Mouse (Mus musculus): ENCODE measurements at regions not wholly inside any gene's neighbourhood (a gene's known extent, or its start where the extent isn't known, plus 50 kb on each side); places are given as distances from the start of the nearest gene placed in this dataset.

DNA sequence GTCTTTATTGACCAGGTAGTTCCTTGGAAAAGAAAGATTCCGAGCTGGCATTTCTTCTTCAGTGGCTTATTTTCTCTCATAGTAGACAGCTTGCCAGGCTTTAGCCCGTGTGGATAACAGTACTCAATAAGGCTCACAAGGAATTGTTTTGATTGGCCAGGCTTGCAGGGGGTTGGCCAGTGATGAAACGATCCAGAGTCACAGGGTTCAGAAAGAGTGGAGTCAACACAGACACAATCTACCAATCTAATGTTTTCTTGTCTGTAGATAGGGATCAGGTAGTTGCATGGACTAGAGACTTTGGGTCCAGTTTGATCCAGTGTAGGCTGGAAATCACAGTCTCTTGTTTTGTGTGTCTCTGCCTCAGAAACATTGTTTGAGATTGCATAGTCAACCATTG, 115.8 kb upstream of the Tab2 start:
- DNase-seq = no peak

DNA sequence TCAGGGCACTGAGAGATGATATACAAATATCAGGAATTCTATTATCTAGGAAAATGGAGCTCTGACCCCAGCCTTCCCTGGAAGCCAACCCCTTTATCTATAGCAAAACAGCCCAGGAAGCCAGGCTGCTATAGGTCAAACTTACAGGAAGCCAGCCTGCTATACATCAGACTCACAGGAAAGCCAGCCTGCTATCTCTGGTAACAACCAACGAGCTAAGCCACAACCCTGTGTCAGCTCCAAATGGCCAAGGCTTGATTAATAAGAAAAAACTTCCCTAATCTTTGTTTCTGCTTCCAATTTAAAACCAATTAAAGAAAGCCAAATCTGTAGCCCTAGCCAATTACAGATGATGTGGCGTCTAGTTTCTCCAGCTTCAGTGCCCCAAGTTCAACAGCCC, 114.4 kb upstream of the Tab2 start:
- no peak for DNase-seq

DNA sequence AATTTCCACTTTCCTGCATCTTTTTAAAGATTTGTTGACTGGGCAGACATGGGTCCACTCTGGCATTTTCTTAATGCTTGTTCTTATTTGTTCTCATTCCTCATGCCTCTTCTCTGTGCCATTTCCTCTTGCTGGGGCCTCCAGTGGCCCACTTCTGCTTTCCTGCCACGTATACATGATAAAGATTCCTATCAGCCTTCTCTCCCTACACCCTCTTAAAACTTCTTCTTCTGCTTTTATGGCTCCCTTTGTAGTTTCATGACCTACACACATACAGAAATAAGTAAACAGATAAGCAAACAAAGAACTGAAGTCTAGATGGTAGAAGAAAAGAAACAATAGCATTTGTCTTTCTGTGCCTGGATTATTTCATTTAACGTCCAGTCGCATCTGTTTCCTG, 110.9 kb upstream of the Tab2 start:
- peak; percentile 20 for DNase-seq

DNA sequence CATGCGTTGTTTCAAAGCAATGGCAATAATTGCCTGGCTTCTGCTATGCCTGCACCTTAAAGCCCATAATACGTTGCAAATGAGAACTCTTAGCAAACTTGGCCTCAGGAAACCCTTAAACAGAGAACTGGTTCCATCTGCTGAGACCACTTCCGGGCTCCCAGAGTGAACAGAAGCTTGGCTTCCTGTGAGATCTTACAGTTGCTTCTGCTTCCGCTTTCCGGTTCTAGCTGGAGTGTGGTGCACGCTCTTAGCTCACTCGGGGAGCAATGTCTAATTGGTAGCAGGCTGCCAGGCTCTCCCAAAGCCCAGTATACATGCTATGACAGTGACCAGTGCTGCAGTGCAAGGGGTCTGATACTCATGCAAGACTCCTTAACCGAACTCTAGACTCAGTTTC, 109.7 kb upstream of the Tab2 start:
- DNase-seq = peak; percentile 59

DNA sequence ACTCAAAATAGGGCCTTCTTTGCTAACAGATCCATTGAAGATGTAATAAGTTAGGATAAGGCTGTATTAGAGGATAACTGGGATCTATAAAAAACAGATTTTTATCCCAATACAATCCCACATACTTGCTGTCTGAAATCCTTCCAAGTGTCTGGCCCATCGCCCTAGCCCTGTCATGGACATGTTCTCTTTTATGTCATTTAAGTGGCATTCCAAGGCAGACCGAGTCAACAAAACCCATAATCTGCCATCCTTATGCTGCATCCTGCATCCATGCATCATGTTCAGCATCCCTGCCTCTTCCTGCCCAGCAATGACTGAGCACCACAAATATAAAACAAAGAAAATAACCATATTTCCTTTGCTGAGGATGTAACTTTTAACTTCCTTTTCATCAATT, 108.3 kb upstream of the Tab2 start:
- no peak for DNase-seq

DNA sequence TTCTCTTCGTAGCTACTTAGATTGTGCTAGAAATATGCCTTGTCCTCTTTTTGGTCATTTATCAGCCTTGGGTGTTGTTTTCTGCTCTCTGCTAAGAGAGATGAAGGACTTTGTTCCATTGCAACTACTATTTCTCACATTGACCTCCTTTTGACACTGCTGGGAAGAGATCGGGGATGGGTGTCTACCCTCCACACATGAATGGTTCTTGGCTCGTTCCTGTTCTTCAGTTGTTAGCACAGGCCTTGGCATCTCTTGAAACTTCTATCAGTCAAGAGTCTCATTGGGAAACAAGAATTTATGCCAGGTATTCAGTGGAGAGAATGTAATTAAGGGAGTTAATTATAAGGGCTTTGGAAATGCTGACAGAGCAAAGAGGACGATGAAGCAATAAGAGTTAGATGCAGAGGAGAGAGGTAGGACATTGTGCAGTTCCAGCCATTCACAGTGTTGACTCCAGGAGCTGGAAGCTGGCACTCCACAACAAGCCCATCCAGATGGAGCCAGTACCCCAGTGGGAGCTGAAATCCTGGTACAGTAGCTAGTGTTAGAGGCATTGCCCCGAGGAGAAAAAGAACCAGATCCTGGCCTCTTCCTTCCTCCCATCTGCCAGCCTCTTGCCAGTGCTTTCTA, 107.5 kb upstream of the Tab2 start:
- no peak for DNase-seq

DNA sequence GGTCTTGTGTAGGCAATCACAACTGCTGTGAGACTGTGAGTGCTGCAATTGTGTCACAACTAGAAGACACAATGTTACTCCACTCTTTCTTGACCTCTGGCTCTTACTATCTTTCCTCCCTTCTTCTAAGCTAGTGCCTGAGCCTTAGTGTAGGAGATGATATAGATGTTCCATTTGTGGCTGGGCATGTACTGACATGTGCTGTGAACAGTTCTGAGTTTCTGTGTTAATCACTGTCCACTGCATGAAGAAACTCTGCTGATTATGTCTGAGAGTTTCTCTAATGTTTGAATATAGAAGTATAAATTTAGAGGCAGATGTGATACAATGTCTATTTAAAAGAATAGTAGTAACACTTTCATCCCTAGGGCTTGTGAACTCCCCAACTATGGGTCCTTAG, 105.0 kb upstream of the Tab2 start:
- DNase-seq = no peak

DNA sequence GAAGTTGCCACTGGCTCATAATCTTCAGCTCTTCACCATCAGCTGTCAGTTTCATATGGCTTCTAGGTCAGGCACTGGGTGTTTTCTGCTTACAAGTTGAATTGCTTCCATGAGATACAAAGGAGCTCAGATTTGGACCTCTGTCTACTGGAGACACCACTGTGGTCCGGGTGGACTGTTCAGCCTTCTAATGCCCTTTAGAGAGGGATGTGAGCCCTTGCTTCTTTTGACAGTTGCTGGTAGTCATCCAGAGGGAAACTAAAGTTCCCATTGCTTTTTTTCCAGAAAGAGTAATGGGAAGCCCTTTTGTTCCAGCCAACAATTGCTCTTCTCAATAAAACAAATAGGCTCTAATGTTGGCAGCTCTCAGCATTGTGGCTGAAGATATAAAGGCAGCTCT, 103.7 kb upstream of the Tab2 start:
- no peak for DNase-seq

DNA sequence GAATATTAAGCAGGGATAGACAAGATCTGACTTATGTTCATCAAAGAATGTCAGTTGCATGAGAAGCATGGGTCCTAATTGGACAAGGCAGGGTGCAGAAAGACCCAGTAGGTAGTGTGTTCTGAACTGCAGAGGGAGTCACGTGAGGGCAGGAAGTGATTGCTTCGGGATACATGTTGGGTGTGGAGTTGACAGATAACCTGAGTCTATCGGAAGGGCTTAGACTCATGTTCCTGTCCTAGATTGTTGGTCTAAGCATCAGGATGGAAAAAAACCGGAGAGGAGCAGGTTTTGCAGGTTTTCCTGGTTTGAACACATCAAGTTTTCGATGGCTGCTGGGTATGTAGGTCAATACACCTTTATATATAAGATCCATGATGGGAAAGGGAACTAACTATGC, 101.8 kb upstream of the Tab2 start:
- DNase-seq = no peak

DNA sequence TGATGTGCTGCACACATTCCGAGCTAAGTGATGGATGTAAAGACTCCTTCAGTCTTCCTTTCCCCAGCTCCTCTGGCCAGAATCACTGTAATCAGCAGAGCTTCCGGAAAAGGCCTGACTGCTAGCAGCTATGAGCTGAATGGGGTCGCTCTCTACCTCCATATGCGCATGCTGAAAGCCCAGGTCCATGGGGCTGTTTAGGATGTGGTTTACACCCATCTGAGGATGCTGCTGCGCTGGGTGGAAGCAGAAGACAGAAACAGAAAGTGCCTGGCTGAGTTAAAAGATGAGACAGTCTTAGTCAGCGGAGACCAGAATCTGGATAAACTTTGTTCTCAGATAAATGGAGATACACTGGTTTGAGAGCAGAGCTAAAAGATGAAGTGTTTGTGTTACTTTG, 99.3 kb upstream of the Tab2 start:
- peak; percentile 69 for DNase-seq

DNA sequence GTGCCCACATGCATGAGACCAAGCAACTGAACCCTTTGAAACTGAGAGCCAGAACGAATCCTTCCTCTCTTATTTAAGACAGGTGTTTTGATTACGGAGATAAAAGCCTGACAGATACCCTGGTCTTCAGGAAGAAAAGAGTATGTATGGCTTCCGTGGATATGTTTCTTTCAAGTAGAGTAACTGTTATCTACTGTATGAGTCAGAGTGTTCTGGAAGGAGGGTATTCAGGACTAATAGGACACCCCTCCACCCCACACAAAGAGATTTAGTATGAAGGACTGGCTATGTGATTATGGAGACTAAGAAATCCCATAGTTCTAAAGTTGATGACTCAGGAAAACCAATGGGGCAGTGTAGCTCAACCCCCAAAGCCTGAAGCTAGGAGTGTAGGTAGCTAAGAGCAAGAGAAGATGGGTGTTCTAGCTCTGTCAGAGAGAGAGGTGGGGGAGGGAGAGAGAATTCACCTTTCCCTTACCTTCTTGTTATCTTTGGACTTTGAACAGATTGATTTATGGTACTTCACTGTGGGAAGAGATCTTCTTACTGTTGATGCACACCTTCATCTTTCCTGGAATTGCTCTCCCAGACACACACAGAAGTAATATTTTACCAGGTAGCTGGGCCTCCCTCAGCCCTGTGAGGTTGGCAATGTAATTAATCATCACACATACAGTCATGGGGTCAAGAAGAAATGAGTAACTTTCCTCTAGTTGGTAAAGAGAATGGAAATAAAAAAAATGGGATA, 87.6 kb upstream of the Tab2 start:
- no peak for DNase-seq

DNA sequence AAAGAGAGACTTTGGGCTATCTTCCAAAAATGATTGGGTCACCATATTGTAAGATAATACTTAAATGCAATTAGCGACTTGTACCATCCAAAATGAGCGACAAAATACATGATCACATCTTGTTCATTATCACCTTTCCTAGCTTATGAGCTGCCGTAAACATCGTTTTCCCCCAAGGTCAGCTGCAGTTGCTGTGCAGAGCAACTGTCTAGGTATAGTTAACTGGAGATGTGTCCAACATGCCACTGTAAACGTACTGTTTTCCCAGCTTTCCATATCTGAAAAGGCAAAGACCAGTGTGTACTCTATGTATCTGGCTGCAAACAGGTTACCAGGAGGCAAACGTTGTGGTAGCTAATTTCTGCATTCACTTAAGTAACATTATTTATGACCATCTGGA, 86.3 kb upstream of the Tab2 start:
- DNase-seq = no peak

DNA sequence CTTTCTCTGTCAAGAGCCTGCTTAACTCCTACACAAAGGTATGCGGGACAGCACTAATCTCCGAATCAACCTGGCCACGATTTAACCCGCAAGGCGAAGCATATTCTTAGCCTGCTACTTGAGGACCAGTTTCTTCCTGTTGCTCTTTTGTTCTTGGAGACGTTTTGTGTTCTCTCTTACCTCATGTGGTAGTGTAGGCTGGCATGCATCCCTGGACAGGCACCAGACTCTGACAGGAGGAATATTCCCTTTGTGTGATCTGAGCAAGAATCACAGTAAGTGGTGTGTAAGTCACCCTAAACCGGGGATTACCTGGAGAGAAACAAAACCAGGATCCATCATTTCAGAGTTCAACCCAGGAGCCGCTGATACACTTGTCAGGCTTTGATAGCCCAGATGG, 85.8 kb upstream of the Tab2 start:
- no peak for DNase-seq

DNA sequence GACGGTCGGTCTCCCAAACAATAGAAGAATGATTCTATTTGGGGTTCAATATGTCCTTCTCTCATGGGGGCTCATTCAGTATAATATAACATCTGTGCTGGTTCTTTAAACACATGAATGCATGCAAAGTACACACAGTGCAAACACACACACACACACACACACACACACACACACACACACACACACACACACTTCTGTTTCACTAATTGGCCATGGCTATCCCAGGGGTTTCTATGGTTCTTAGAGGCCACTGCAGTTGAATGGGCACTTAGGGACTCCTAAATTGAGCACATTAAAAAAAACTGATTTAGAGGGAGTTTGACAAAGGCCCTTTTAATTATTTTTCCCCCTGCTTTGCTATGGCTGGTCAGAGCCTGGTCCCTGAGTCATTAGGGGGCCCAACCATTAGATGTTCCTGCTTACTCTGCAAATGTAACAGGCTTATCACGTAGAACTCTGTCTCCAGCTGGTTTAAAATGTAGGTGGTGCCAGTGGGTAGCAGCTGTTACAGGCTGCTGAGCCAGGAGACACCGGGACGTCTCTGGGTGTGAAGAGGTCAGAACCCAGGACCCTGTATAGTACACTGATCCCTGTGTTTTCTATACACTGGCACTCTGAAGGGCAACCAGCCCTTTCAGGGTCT, 82.1 kb upstream of the Tab2 start:
- no peak for DNase-seq

DNA sequence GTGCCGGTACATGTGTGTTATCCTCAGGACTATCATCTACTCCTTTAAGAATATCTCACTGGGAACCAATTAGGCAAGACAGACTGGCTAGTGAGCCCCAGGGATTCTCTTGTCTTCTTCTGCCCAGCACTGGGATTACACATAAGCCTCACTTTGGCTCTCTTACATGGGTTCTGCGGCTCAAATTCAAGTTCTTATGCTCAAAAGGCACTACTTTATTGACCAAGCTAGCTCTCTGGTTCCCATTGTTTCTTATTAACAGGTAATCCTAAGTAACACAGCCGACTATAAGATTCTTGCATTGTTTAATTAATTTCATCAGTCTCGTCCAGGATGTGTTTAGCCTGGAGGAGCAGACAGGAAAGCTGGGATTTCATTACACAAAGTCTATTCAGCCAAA, 80.3 kb upstream of the Tab2 start:
- DNase-seq = no peak

DNA sequence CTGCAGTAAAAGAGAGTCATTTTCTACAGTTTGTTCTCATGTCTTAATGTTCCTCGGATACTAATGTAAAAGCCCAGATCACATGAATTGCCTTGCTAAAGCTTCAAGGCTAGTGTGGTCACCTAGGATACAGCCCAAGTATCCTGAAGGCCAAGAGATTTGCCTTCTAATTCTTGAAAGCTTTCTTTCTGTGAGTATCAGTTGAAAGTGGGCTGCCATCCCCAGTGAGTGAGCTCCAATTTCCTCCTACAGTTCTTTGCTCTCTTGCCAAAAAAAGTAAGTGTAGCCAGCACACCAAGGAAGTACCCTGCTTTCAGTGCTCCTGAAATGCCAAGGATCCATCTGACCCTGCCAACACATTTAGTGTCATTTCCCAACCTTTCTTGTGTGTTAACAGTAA, 79.3 kb upstream of the Tab2 start:
- no peak for DNase-seq

DNA sequence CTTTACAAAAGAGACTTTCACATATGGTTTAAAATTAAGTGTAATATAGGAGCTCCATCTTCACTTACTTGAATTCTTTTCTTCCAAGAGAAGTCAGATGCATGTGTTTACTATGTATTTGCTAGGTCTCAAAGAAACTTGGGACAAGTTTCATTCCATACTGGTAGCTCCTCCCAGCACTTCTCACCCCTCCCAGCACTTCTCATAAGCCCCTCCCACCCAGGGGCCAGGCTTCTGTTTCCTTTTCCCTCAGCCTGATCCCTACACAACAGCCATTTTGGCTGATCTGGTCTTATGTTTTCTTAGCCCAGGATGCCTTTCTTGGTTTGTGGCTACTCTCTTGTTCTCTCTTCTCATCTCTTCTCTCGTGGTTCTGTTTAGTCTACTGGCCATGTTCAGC, 76.2 kb upstream of the Tab2 start:
- no peak for DNase-seq

DNA sequence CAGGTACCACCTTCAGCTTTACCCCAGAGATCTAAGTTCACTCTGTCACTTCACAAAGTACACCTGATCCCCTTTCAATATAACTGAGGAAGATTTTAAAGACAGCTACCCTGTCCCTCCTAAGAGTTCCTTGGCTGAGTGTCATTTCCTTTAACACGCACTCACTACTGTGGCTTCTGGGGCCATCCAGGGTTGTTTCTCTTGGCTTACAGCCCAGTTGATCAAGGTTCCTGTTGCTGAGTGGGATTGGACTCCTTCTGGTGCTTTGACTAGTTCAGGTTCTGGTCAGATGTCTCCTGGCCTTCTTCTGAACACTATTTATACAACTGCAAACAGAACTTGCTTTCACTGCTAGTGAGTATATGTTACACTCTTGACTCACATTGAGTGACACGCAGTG, 72.8 kb upstream of the Tab2 start:
- DNase-seq = no peak

DNA sequence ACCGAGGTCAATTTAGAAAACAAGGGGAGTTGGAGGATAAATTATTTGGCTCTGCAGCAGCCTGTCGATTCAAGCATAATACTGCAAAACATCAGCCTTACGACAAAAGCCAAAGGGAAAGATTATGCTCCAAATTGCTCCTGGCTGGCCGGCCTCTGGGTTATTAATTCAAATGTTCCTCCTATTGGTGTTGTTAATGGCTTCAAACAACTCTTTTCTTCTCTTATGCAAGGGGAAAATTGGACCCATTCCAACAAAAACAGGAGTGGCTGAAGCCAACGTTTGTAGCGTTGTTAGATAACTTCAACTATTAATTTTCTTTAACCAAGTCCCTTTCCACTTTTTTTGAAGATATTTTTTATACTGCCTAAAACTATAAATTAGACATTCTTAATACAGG, 71.0 kb upstream of the Tab2 start:
- DNase-seq = no peak

DNA sequence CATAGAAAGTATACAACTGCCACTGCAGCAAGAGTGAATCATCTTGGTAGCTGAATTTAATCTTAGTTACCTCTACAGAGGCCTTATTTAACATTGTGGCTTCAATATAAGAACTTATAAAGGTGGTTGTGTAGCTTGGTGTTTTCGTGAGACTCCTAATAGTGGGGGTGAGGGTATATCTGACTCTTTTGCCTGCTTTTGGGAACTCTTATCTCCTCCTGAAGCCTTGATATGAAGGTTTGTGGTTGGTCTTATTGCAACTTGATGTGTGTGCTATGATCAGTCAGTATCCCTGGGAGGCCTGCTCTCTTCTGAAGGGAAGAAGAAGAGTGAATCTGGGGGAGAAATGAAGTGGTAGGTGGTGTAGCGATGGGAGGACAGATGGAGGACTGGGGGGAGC, 67.7 kb upstream of the Tab2 start:
- DNase-seq = no peak

DNA sequence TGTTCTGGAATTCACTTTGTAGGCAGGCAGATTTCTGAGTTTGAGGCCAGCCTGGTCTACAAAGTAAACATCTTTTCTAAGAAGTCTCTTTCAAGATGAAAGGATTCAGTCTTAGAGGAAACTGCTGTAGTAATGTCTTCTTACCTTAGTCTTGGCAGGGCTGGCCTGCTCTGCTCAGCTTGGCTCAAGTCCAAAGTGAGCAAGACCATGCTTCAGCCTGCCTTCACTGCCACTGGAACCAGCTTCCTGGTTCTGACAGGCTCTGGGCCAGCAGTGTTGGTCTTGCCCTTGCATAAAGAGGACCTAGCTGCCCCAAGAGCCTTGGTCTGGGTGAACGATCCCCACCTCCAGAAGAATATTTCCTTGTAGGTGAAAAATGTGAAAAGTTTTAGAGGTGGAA, 65.9 kb upstream of the Tab2 start:
- DNase-seq = no peak

DNA sequence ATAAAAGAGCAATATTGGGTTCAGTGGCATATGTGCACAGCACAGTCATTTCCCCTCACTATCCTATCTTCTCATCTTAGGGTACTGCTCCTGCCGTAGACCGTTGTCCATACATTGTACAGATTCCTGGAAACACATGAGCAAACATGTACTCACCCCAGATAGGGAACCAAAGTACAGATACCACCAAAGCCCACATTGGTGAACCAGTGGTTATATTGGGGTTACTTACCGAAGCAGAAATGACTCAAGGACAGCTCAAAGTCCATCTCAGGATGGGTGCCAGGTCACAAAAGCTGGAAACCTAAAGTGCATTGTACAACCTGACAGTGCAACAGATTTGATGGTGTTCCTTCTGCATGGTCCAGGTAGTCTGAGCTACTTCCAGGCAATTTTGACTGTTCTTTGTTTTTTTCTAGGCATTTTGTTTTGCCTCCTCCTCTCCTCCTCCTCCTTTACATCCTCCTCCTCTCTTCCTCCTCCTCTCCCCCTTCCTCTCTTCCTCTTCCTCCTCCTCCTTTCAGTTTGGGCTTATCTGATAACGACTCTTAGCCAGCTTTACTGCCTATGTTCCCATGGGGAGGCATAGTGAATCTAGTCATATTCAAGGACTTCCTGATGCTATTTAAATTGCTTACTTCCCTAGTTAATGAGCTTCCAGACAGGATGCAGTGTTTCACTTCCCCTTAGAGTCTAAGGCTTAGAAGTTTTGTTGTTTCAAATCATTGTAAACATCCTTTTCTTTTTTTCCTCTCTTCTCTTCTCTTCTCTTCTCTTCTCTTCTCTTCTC, 65.1 kb upstream of the Tab2 start:
- no peak for DNase-seq

DNA sequence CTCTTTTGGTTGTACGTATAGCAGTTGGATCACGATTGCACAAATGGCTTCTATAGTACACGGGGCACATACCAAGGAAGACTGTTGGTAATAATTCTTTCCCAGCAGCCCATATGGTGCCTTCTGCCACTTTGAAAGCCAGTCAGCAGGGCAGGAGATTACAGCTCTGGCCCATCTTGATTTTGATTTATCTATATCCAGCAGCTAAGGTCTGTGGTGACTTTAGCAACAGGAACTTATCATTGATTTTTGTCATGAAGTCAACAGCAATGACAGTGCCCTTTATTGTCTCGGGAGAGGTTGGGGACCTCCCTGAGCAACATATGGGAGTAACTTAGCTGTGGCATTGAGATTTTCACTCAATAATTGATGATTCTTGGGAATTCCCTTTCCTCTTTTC, 64.1 kb upstream of the Tab2 start:
- DNase-seq = no peak

Measured in thymus, postnatal 4 days (tissue).